Mouse (Mus musculus) lung, postnatal 10 days (tissue): ENCODE results near the gene Slc22a3.
A peak's percentile ranks its signal among the peaks of the same experiment; 100 is the strongest.

Source experiments
- DNase-seq: peaks from one replicate; pipeline ENCODE4 v3.0.0; 2021

Gene Slc22a3

DNA sequence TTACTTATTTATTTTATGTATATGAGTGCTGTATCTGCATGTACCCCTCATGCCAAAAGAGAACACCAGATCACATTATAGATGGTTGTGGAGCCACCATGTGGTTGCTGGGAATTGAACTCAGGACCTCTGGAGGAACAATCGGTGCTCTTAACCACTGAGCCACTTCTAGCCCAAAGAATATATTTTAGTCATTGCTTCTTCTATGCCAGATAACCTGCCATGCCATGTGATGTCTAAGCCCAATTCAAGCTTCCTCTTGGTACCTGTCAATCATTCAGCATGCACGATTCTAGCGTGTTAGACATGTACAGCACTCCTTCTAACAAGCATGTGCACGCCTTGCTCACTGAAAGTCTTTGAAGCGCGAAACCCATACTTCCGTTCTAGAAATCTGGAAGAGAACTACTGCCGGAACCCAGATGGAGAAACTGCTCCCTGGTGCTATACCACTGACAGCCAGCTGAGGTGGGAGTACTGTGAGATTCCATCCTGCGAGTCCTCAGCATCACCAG, 111.3 kb downstream of the Slc22a3 start:
- DNase-seq = no peak

DNA sequence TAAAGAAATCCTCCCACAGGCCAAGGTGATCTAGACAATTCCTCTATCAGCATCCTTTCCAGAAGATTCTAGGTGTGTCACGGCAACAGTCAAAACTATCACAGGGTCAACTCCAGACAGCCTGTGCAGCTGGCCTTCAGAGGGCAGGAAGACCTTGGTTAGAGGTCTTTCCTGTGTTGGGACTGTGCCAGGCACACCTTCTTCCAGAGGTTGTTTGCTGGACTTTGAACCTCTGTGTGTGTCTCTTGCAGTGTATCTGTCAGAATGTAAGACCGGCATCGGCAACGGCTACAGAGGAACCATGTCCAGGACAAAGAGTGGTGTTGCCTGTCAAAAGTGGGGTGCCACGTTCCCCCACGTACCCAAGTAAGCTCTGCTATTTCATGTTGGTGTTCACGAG, 119.3 kb downstream of the Slc22a3 start:
- DNase-seq = no peak

- no peak for DNase-seq
Observed at GRCm38 (mm10) chr17:12387781-12388180, 119.7 kb downstream of the Slc22a3 start.

GRCm38 (mm10) chr17:12385049-12385794, 122.3 kb downstream of the Slc22a3 start:
- no peak for DNase-seq

DNA sequence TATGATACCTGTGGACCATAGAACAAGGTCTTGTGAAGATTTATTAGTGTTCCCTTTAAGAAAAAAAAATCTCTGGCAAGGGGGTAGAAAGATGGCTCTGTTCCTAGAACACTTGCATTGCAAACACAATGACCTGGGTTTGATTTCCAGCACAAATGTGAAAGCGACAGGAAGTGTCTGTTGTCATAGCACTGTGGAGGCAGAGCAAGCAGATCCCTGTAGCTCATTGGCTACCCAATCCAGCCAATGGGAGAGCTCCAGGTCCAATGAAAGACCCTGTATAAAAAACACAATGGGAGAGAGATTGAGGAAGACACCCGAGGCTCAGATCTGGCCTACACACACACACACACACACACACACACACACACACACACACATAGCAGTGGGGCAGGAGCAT, 125.0 kb downstream of the Slc22a3 start:
- no peak for DNase-seq

GRCm38 (mm10) chr17:12381579-12381978, 125.9 kb downstream of the Slc22a3 start:
- no peak for DNase-seq

- DNase-seq = no peak
Observed at GRCm38 (mm10) chr17:12380287-12380686, 127.2 kb downstream of the Slc22a3 start.

- DNase-seq = no peak
Observed at GRCm38 (mm10) chr17:12377981-12378705, 129.4 kb downstream of the Slc22a3 start, which contains the start of gene Plg. TSS of gene Plg (plus strand) at chr17:12378608.

- DNase-seq = no peak
Observed at GRCm38 (mm10) chr17:12373601-12374144, 133.8 kb downstream of the Slc22a3 start.

GRCm38 (mm10) chr17:12372021-12372420, 135.5 kb downstream of the Slc22a3 start:
- peak; percentile 82 for DNase-seq

DNA sequence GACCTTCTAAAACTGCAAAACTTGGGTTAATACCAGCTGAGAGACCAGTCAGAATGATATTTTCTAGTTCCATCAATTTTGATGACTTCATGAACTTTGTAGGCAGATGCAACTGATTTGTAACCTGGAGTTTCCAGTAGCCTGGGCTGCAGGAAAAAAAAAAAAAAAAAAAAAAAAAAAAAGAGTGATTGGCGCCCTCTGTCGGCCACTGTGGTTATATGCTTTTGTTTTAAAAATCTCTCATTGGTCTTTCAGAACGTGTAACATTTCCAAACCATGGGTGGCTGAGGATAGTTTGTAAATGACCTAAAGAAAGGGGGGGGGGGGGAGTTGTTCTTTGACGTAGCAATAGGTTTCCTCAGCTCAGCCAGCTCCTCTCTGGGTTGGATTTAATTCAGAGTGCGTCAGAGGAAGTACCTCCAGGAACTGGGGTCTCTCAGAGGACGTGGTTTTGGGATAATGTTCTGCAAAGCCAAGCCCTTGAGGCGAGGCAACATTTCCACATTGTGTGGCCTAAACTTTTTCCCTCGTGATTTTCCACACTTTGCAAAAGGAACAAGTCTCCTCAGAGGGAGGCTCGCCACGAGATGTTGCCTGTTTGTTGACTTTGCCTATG, 136.1 kb downstream of the Slc22a3 start:
- peak; percentile 28 for DNase-seq

DNA sequence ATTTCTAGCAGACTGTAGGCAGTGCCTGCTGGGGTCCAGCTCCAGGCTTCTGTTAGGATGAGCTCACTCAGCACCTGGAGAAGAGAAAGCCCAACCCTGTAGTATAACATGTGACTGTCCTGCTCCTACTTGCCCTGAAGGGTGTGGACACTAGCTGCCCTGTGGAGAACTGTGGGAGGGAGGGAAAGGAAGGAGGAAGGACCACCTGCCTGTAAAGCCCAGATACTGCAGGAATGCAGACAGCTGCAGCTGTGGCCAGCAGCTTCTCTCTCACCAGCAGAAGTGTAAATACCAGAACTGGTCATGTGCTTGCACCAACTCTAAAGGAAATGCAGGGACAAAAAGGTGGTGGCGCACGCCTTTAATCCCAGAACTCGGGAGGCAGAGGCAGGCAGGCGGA, 137.2 kb downstream of the Slc22a3 start:
- no peak for DNase-seq

DNA sequence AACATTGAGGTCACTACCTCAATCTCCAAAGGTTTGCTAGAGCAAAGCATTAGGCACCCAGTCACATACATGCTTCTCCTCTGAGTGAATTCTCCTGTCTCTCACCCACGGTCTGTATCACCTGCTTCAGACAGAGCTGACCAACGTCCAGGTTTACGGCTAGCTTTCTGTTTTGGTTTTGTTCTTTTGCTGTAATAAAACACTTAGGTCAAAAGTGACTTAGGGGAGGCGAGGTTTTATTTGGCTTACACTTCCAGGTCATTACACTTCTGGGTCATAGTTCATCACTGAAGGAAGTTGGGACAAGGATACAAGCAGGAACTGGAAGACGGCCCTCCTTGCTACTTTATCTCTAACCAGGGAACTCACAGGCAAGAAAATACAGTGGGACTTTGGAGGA, 138.1 kb downstream of the Slc22a3 start:
- DNase-seq = no peak
